Mouse (Mus musculus) hindbrain, embryonic 12.5 days (tissue): ENCODE measurements at regions not wholly inside any gene's neighbourhood (a gene's known extent, or its start where the extent isn't known, plus 50 kb on each side); places are given as distances from the start of the nearest gene placed in this dataset.

Source experiments
- ATAC-seq: fragments of 200-750 bp; cut with Nextera tagmentation; 2 replicates; pipeline ENCODE4 v1.8.0; 2017; ENCODE audit warnings: moderate TSS enrichment; ENCODE audit not compliant: low FRiP score
- H3K27ac ChIP-seq: fragments of 300-500 bp; sonication (generic); 2 replicates; pipeline ENCODE4 v1.5.1; 2016; ENCODE audit warnings: mild to moderate bottlenecking
- H3K27me3 ChIP-seq: fragments of 300-500 bp; sonication (generic); 2 replicates; pipeline ENCODE4 v1.6.1; 2016; ENCODE audit warnings: mild to moderate bottlenecking
- H3K36me3 ChIP-seq: fragments of 300-500 bp; sonication (generic); 2 replicates; pipeline ENCODE4 v1.6.1; 2016; ENCODE audit warnings: mild to moderate bottlenecking
- H3K4me1 ChIP-seq: fragments of 300-500 bp; sonication (generic); 2 replicates; pipeline ENCODE4 v1.6.1; 2016
- H3K4me2 ChIP-seq: fragments of 300-500 bp; sonication (generic); replicated peaks from 2 replicates; pipeline ENCODE4 v1.6.1; 2016; ENCODE audit warnings: mild to moderate bottlenecking
- H3K4me3 ChIP-seq: fragments of 300-500 bp; sonication (generic); 2 replicates; pipeline ENCODE4 v1.5.1; 2016; ENCODE audit warnings: mild to moderate bottlenecking
- H3K9ac ChIP-seq: fragments of 300-500 bp; sonication (generic); 2 replicates; pipeline ENCODE4 v1.6.1; 2016; ENCODE audit warnings: mild to moderate bottlenecking, moderate library complexity
- H3K9me3 ChIP-seq: fragments of 300-500 bp; sonication (generic); replicated peaks from 2 replicates; pipeline ENCODE4 v1.6.1; 2016; ENCODE audit warnings: mild to moderate bottlenecking
- WGBS: fragments of 180-500 bp; shearing (Covaris S2); methylation state at CpG from one replicate; pipeline ENCODE4 v1.1.7; 2016; 5-methylcytosine and 5-hydroxymethylcytosine counted together

DNA sequence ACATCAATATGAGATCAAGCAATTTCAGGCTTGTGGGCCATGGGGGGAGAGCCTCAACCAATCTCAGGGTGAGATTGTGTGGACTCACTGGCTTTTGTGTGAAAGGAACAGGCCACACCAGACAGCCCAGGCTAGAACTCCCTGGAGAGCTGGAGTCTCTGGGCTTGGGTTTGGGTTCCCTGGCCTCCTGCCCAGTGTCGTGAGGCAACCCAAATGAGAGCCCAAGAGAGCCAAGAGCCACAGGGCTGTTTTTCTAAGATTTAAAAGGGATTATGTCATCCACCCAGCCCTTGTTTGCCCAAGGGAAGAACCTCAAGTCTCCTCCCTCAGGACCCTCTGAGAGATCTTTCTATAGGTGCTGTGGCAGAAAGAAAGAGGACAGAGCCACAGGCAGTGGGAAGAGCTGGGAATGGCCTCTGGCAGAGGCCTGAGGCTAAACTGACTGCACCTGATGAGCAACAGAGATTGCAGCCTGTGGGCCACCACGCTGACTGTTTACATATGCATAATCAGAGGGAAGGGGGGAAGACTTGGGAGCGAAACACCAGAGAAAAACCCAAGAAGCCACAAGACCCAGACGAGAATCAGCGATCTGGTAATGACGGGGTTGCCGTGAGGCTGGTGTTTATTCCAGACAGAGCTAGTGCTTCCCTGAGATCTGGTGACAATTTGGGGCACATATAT, 92.1 kb downstream of the Bcl2l11 start:
- no peak for ATAC-seq
- no peaks in the 10 kb centered on the region for H3K27me3 ChIP-seq
- H3K4me1 ChIP-seq, result 0 out of 2 replicates have a peak, but pooled peaks cover 2% of the 10 kb centered on the region
- 67% methylated on average over 7 of the region's 7 CpGs for WGBS
- no peak overlapping the region for H3K27ac ChIP-seq
- H3K36me3 ChIP-seq, result no peaks in the 10 kb centered on the region
- peaks cover 4% of the 10 kb centered on the region; the same call in 1 of the 2 replicates for H3K9me3 ChIP-seq
- H3K4me3 ChIP-seq, result no peak overlapping the region
- H3K4me2 ChIP-seq, result no peak overlapping the region
- H3K9ac ChIP-seq, result no peak overlapping the region

DNA sequence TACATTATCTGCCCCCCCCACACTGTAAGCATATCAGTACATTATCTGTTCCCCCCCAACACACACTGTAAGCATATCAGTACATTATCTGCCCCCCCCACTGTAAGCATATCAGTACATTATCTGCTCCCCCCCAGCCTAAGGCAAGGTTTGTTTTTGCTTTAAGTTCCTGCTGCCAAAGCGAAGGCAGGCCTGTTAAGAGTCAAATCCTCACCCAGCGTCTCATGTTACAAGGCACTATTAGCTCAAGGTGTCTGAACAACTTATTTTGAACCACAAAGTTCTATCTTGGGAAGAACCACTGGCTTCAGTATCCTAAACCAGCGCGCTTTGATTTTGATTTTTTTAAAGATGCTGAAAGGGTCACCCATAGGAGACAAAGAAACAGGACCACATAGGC, 93.1 kb downstream of the Bcl2l11 start:
- Histone ChIP-seq H3K4me3 (no peak overlapping the region), H3K36me3 (no peaks in the 10 kb centered on the region), H3K9ac (no peak overlapping the region), H3K4me1 (0 out of 2 replicates have a peak, but pooled peaks cover 2% of the 10 kb centered on the region), H3K4me2 (no peak overlapping the region), H3K27ac (no peak overlapping the region), H3K27me3 (no peaks in the 10 kb centered on the region), H3K9me3 (peaks cover 4% of the 10 kb centered on the region; the same call in 1 of the 2 replicates)
- WGBS, result 78% methylated on average over 4 of the region's 4 CpGs
- ATAC-seq, result no peak

DNA sequence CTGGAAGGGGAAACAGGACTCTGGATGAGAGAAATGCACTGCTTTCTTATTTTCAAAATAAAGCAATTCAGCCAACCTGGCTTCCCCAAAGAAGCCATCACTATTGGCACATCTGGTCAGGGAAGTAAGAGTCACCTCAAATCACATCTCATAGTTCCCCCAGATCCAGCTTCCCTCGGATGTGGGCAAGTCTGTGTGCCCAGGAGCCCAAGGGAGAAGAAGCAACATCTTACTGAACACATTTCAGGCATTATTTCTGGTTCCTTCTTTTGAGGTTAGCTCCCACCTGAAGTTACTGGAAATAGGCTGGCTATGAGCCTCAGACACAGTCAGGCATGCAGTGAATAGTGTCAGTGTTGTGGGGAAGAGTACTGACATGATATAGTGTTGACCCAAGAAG, 95.2 kb downstream of the Bcl2l11 start:
- WGBS, result 61% methylated on average over 1 of the region's 1 CpGs

DNA sequence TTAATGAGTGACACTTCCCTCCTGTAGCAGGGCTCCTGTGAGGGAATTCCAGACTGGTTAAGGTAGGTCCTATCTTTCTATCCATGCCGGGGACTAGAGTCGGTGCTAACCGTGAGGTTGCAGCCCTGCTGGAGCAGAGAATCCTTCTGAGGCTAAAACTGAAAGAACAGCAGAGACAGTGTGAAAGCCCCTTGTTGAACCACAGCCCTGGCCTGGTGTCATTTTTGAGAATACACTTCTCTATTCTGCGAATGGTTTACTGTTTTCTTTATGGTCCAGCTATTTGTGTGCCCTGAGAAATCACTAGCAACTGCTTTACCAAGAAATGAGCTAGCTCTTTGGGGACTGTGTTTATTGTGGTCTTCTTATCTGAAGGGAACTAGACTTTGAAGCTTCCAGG, 95.8 kb downstream of the Bcl2l11 start:
- H3K4me3 ChIP-seq, result no peak overlapping the region
- no peak overlapping the region for H3K4me2 ChIP-seq
- no peak overlapping the region for H3K9ac ChIP-seq
- H3K4me1 ChIP-seq, result 0 out of 2 replicates have a peak, but pooled peaks cover 2% of the 10 kb centered on the region
- no peaks in the 10 kb centered on the region for H3K36me3 ChIP-seq
- peaks cover 4% of the 10 kb centered on the region; the same call in 1 of the 2 replicates for H3K9me3 ChIP-seq
- no peak overlapping the region for H3K27ac ChIP-seq
- H3K27me3 ChIP-seq, result no peaks in the 10 kb centered on the region
- no peak for ATAC-seq
- 89% methylated on average over 4 of the region's 4 CpGs for WGBS

More for the DNA sequence above, 95.2 kb downstream of the Bcl2l11 start:
- H3K4me3 ChIP-seq, result no peak overlapping the region
- H3K9ac ChIP-seq, result no peak overlapping the region
- no peak for ATAC-seq
- H3K27me3 ChIP-seq, result no peaks in the 10 kb centered on the region
- H3K4me2 ChIP-seq, result no peak overlapping the region
- peaks cover 4% of the 10 kb centered on the region; the same call in 1 of the 2 replicates for H3K9me3 ChIP-seq
- 0 out of 2 replicates have a peak, but pooled peaks cover 2% of the 10 kb centered on the region for H3K4me1 ChIP-seq
- H3K27ac ChIP-seq, result no peak overlapping the region
- H3K36me3 ChIP-seq, result no peaks in the 10 kb centered on the region

DNA sequence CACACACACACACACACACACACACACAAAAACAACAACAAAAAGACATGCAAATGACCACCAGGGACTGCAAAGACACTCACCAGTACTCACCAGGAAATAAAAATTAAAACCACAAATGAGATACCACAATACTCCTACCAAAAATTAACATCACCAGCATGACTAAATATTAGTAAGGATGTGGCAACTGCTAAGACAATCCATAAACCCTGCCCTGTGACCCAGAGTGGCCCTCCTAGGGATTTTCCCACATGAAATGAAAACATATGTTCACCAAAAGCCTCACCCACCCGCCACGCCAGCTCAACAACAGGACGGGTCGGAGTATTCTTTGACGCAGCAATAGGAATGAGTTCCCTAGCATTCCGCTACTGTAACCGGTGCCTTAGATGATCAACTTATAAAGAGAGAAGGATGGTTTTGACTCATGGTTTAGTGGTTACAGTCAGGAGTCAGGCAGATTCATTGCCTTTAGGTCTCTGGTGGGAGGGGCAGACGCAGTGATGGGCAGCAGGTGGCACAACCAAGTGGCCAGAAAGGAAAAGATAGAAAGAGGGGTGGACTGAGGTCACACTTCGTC, 100.7 kb downstream of the Bcl2l11 start:
- ATAC-seq, result no peak
- H3K4me3 ChIP-seq, result no peak overlapping the region
- H3K9me3 ChIP-seq, result no peaks in the 10 kb centered on the region
- no peak overlapping the region for H3K4me2 ChIP-seq
- no peaks in the 10 kb centered on the region for H3K27me3 ChIP-seq
- H3K4me1 ChIP-seq, result no peaks in the 10 kb centered on the region
- no peak overlapping the region for H3K9ac ChIP-seq
- WGBS, result 89% methylated on average over 9 of the region's 9 CpGs
- no peaks in the 10 kb centered on the region for H3K36me3 ChIP-seq
- no peak overlapping the region for H3K27ac ChIP-seq

DNA sequence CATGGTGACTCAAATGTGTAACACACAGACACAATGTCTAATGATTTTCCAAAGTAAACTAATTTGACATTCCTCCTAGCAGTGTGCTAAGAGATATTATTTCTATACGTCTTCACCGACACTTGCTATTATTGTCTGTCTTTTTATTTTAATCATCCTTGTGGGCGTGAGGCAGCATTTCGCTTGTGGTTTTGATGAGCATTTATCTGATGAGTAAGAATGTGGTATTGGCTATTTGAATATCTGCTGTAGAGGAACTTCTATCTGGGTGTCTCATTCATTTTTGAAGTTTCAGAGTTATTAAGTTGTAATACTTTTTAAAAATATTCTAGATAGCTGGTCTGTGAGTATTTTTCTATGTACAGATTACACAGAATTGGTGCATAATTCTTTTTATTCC, 103.9 kb downstream of the Bcl2l11 start:
- Histone ChIP-seq H3K27me3 (no peaks in the 10 kb centered on the region), H3K4me2 (no peak overlapping the region)
- WGBS, result 96% methylated on average over 4 of the region's 4 CpGs

DNA sequence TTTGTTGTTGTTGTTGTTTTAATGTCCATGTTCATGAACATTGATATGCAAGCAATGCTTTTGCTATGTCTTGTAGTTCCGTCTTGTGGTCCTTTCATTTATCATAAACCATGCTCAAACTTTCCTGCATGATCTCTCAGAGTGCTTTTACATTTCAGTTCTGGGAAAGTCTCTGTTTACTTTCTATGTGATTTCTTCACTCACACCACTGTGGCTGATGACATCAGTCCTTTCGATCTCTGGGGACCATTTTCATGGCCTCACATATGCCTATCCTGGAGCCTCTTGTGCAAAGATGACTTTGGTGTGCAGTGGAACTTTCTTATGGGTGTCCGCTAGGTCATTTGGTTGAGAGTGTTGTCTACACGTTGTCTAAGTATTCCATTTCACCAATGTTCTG, 105.1 kb downstream of the Bcl2l11 start:
- Histone ChIP-seq H3K4me2 (no peak overlapping the region), H3K27ac (no peak overlapping the region), H3K9me3 (no peaks in the 10 kb centered on the region), H3K27me3 (no peaks in the 10 kb centered on the region), H3K4me3 (no peak overlapping the region), H3K4me1 (no peaks in the 10 kb centered on the region), H3K36me3 (no peaks in the 10 kb centered on the region), H3K9ac (no peak overlapping the region)
- 92% methylated on average over 4 of the region's 4 CpGs for WGBS
- ATAC-seq, result no peak

More for the DNA sequence above, 103.9 kb downstream of the Bcl2l11 start:
- Histone ChIP-seq H3K9ac (no peak overlapping the region), H3K36me3 (no peaks in the 10 kb centered on the region), H3K9me3 (no peaks in the 10 kb centered on the region), H3K27ac (no peak overlapping the region), H3K4me3 (no peak overlapping the region), H3K4me1 (no peaks in the 10 kb centered on the region)
- ATAC-seq, result no peak

DNA sequence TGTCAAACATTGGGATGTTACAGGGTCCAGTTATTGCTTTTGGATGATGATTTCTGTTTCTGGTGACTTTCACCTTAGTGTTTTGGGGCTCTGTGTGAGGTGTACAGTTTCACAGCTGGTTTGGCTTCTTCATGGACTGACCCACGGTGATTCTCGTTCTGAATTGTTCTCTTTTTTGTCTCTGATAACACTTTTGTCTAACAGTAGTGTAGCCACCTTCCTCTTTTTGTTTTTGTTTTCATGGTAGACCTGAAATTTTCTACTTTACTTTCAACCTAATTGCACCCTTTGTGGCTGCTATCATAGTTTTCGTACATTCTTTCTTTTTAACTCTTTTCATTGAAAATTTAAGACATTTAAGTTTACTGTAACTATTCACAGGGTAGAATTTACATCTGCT, 105.5 kb downstream of the Bcl2l11 start:
- ATAC-seq, result no peak
- no peaks in the 10 kb centered on the region for H3K4me1 ChIP-seq
- H3K36me3 ChIP-seq, result no peaks in the 10 kb centered on the region
- WGBS, result 85% methylated on average over 3 of the region's 3 CpGs
- H3K9me3 ChIP-seq, result no peaks in the 10 kb centered on the region
- H3K4me3 ChIP-seq, result no peak overlapping the region
- no peaks in the 10 kb centered on the region for H3K27me3 ChIP-seq
- H3K4me2 ChIP-seq, result no peak overlapping the region
- H3K9ac ChIP-seq, result no peak overlapping the region
- no peak overlapping the region for H3K27ac ChIP-seq

DNA sequence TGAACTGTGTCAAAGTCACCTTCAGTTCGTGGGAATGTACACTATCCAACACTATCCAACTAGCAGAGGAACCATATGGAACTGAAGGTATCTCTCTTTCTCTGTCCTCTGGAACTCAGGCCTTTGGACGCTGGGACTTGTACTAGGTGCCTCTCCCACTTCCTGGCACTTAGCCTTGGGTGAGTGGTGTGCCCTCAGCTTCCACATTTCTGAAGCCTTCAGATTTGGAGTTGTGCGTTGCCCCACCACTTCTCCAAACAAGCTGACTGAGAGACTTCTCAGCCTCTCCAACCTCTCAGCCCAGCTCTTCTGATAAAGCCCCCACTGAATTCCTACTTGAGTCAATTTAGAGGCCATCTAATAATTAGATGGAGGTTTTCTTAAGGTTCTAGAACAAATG, 106.2 kb downstream of the Bcl2l11 start:
- no peak overlapping the region for H3K4me3 ChIP-seq
- H3K4me1 ChIP-seq, result no peaks in the 10 kb centered on the region
- H3K4me2 ChIP-seq, result no peak overlapping the region
- no peaks in the 10 kb centered on the region for H3K27me3 ChIP-seq
- no peak overlapping the region for H3K27ac ChIP-seq
- WGBS, result 91% methylated on average over 3 of the region's 3 CpGs
- no peaks in the 10 kb centered on the region for H3K9me3 ChIP-seq
- H3K9ac ChIP-seq, result no peak overlapping the region
- ATAC-seq, result no peak
- H3K36me3 ChIP-seq, result no peaks in the 10 kb centered on the region

DNA sequence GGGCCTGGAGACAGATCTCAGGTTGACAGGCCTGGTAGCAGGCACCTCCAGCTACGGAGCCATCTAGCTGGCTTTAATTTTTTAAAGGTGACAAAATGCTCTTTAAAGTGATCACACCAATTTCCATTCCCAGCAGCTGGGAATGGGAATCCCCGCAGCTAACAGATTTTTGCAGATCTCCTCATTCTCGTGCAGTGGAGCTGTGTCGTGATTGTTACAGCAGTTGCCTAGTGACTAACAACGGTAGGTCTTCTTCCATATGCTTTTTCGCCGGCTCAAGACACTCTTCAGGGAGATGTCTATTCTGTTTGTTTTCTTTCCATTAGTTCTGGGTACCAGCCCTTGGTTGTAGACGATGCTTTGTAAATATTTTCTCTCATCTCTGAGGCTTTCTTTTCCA, 109.3 kb downstream of the Bcl2l11 start:
- Histone ChIP-seq H3K4me1 (no peaks in the 10 kb centered on the region), H3K9me3 (no peaks in the 10 kb centered on the region), H3K9ac (no peak overlapping the region), H3K27ac (no peak overlapping the region), H3K4me3 (no peak overlapping the region), H3K4me2 (no peak overlapping the region), H3K36me3 (no peaks in the 10 kb centered on the region), H3K27me3 (no peaks in the 10 kb centered on the region)
- ATAC-seq, result no peak
- 71% methylated on average over 8 of the region's 8 CpGs for WGBS

DNA sequence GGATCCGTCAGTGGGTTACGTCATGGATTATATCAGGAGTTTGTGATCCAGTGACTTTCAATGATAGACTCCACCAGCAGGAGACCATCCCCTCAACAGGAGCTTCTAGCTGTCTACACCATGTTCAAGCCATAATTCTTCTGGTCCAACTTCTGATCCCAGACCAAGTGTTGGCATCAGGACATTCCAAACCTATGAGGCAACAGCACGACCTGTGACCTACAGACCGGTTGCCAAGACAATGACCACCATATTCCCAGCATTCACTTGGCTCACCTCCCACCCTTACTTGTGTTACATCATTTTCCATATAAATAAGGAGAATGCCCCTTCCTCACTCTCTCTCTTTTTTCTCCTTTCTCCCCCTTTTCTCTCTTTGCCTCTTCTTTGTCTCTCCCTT, 113.6 kb downstream of the Bcl2l11 start:
- H3K4me1 ChIP-seq, result peaks cover 15% of the 10 kb centered on the region
- H3K9me3 ChIP-seq, result no peaks in the 10 kb centered on the region
- H3K27me3 ChIP-seq, result no peaks in the 10 kb centered on the region
- ATAC-seq, result no peak
- 89% methylated on average over 4 of the region's 4 CpGs for WGBS
- H3K4me2 ChIP-seq, result no peak overlapping the region
- no peak overlapping the region for H3K27ac ChIP-seq
- no peak overlapping the region for H3K9ac ChIP-seq
- H3K36me3 ChIP-seq, result no peaks in the 10 kb centered on the region
- H3K4me3 ChIP-seq, result no peak overlapping the region

DNA sequence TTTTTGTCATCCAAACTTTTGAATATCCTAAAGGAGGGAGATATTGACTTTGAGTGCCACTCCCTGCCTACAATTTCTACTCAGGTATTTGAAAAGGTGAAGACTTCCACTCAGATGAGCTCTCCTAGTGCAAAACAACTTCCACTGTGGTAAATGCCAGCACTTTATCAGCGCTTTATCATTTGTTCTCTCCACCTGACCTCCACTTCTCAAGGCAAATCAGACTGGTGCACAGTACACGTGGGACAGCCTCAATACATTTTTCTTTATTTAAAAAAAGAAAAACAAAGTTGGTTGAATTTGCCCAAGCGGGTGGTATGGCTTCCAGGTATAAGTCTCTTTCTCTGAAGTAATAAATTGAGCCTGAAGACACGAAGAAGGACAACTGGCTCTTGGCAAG, 114.2 kb downstream of the Bcl2l11 start:
- WGBS, result 53% methylated on average over 4 of the region's 4 CpGs
- H3K4me1 ChIP-seq, result peaks cover 15% of the 10 kb centered on the region
- H3K4me3 ChIP-seq, result no peak overlapping the region
- no peak for ATAC-seq
- no peak overlapping the region for H3K9ac ChIP-seq
- no peak overlapping the region for H3K27ac ChIP-seq
- no peaks in the 10 kb centered on the region for H3K36me3 ChIP-seq
- H3K4me2 ChIP-seq, result no peak overlapping the region
- no peaks in the 10 kb centered on the region for H3K9me3 ChIP-seq
- H3K27me3 ChIP-seq, result no peaks in the 10 kb centered on the region
